Mouse (Mus musculus) brain, embryonic 18.5 days (tissue): ENCODE results near the gene Slc18a2.

Source experiments
- DNase-seq: peaks from one replicate; pipeline ENCODE4 v3.0.0-alpha.2; 2012; ENCODE audit warnings: low read depth, low spot score

Gene Slc18a2

GRCm38 (mm10) chr19:59260718-59261442 lies at the start of gene Slc18a2:
Gene Slc18a2 (plus strand): TSS chr19:59260896.
- DNase-seq = no peak

- no peak for DNase-seq
These were observed 43.8 kb upstream of the Slc18a2 start for GRCm38 (mm10) chr19:59216891-59217290.

GRCm38 (mm10) chr19:59218991-59219390 lies 41.7 kb upstream of the Slc18a2 start, which contains the start of gene Kcnk18:
Gene Kcnk18 (plus strand): TSS chr19:59219214.
- no peak for DNase-seq

- DNase-seq = no peak
These were observed 39.6 kb upstream of the Slc18a2 start for GRCm38 (mm10) chr19:59221131-59221530.

GRCm38 (mm10) chr19:59228376-59228775 lies 32.3 kb upstream of the Slc18a2 start:
- no peak for DNase-seq

GRCm38 (mm10) chr19:59232786-59233185 lies 27.9 kb upstream of the Slc18a2 start:
- DNase-seq = no peak

GRCm38 (mm10) chr19:59235001-59235400 lies 25.7 kb upstream of the Slc18a2 start:
- no peak for DNase-seq

GRCm38 (mm10) chr19:59236046-59236445 lies 24.6 kb upstream of the Slc18a2 start:
- no peak for DNase-seq

GRCm38 (mm10) chr19:59238630-59239029 lies 22.1 kb upstream of the Slc18a2 start:
- DNase-seq = no peak

GRCm38 (mm10) chr19:59239124-59239817 lies 21.4 kb upstream of the Slc18a2 start:
- DNase-seq = no peak

- no peak for DNase-seq
These were observed 18.7 kb upstream of the Slc18a2 start for GRCm38 (mm10) chr19:59241987-59242386.

GRCm38 (mm10) chr19:59243057-59243456 lies 17.6 kb upstream of the Slc18a2 start:
- no peak for DNase-seq

- no peak for DNase-seq
These were observed 12.6 kb upstream of the Slc18a2 start for GRCm38 (mm10) chr19:59248144-59248543.

GRCm38 (mm10) chr19:59248553-59249286 lies 12.0 kb upstream of the Slc18a2 start:
- no peak for DNase-seq

GRCm38 (mm10) chr19:59252651-59253050 lies 8.0 kb upstream of the Slc18a2 start:
- DNase-seq = no peak

- DNase-seq = no peak
These were observed 1.1 kb upstream of the Slc18a2 start for GRCm38 (mm10) chr19:59259633-59260032.

GRCm38 (mm10) chr19:59261604-59262003 lies 908 bp downstream of the Slc18a2 start:
- DNase-seq = no peak

- no peak for DNase-seq
These were observed 2.5 kb downstream of the Slc18a2 start for GRCm38 (mm10) chr19:59263171-59263570.

- no peak for DNase-seq
These were observed 4.3 kb downstream of the Slc18a2 start for GRCm38 (mm10) chr19:59264838-59265532.

- no peak for DNase-seq
These were observed 5.2 kb downstream of the Slc18a2 start for GRCm38 (mm10) chr19:59265907-59266306.

GRCm38 (mm10) chr19:59267417-59267963 lies 6.8 kb downstream of the Slc18a2 start:
- DNase-seq = no peak
